Mouse (Mus musculus) MEL (cell line): ENCODE data around the gene Dclre1c. TPM values are rescaled to one million over a fixed set of nuclear protein-coding genes. Genes with fewer than 3 reads are reported as not detected.
A peak's percentile ranks its signal among the peaks of the same experiment; 100 is the strongest.

Experiments used
- DNase-seq: peaks from one replicate; pipeline ENCODE4 v3.0.0; 2011; ENCODE audit warnings: low read depth, low spot score
- H3K27ac ChIP-seq: 2 replicates; pipeline ENCODE4 v1.5.1; 2012; ENCODE audit warnings: low read depth, mild to moderate bottlenecking, control low read depth, low read length, moderate library complexity; ENCODE audit not compliant: control insufficient read depth
- H3K27me3 ChIP-seq, 2 experiments: fragments of 150-350 bp in 1 of 2; sonication (generic) in 1 of 2; 2 replicates each; pipeline ENCODE4 v1.6.1; 2012; ENCODE audit warnings: low read length in 2 of 2, mild to moderate bottlenecking in 2 of 2, improper control_type of control experiment in 1 of 2, moderate library complexity in 1 of 2; ENCODE audit not compliant: insufficient read depth in 2 of 2, control insufficient read depth in 1 of 2
- H3K36me3 ChIP-seq, 2 experiments: 2 replicates each; pipeline ENCODE4 v1.6.1; 2012 to 2014; ENCODE audit warnings: low read length in 2 of 2, improper control_type of control experiment in 1 of 2, inconsistent platforms in 1 of 2, mild to moderate bottlenecking in 1 of 2; ENCODE audit not compliant: insufficient read depth in 2 of 2, control insufficient read depth in 1 of 2
- H3K4me1 ChIP-seq, 2 experiments: fragments of 150-350 bp in 1 of 2; sonication (generic) in 1 of 2; 2 replicates each; pipeline ENCODE4 v1.6.1; 2012; ENCODE audit warnings: low read length in 2 of 2, improper control_type of control experiment in 1 of 2, mild to moderate bottlenecking in 1 of 2; ENCODE audit not compliant: insufficient read depth in 2 of 2, control insufficient read depth in 1 of 2
- H3K4me3 ChIP-seq, 2 experiments: fragments of 150-350 bp in 1 of 2; sonication (generic) in 1 of 2; 2 replicates each; pipeline ENCODE4 v1.5.1; 2012; ENCODE audit warnings: low read depth in 2 of 2, low read length in 2 of 2, mild to moderate bottlenecking in 2 of 2, moderate library complexity in 2 of 2, control low read depth in 1 of 2, improper control_type of control experiment in 1 of 2; ENCODE audit not compliant: control insufficient read depth in 1 of 2, insufficient read depth in 1 of 2
- H3K79me2 ChIP-seq: 2 replicates; pipeline ENCODE4 v1.6.1; 2012; ENCODE audit warnings: mild to moderate bottlenecking, low read length, moderate library complexity; ENCODE audit not compliant: control insufficient read depth, poor library complexity, insufficient read depth
- H3K9ac ChIP-seq: 2 replicates; pipeline ENCODE4 v1.6.1; 2012; ENCODE audit warnings: low read depth, mild to moderate bottlenecking, control low read depth, low read length, moderate library complexity; ENCODE audit not compliant: control insufficient read depth, poor library complexity, severe bottlenecking
- H3K9me3 ChIP-seq: fragments of 150-350 bp; sonication (generic); replicated peaks from 2 replicates; pipeline ENCODE4 v1.6.1; 2012; ENCODE audit warnings: mild to moderate bottlenecking, low read length, improper control_type of control experiment, moderate library complexity; ENCODE audit not compliant: insufficient read depth
- BHLHE40 ChIP-seq: IDR thresholded peaks from 2 replicates; pipeline ENCODE4 v1.6.1; 2012; ENCODE audit warnings: low read depth, mild to moderate bottlenecking, inconsistent platforms, low read length, improper control_type of control experiment, borderline replicate concordance
- CHD1 ChIP-seq: IDR thresholded peaks from 2 replicates; pipeline ENCODE4 v1.6.1; 2012; ENCODE audit warnings: low read depth, mild to moderate bottlenecking, inconsistent platforms, low read length, improper control_type of control experiment
- CHD2 ChIP-seq: IDR thresholded peaks from 2 replicates; pipeline ENCODE4 v1.6.1; 2011; ENCODE audit warnings: low read length, improper control_type of control experiment
- EP300 ChIP-seq, 2 experiments: IDR thresholded peaks; 2 replicates each; pipeline ENCODE4 v1.6.1; 2011; ENCODE audit warnings: improper control_type of control experiment in 2 of 2, low read length in 2 of 2, low read depth in 1 of 2, mild to moderate bottlenecking in 1 of 2
- ETS1 ChIP-seq: IDR thresholded peaks from 2 replicates; pipeline ENCODE4 v1.6.1; 2012; ENCODE audit warnings: low read depth, mild to moderate bottlenecking, inconsistent platforms, low read length, improper control_type of control experiment, moderate library complexity
- GATA1 ChIP-seq: IDR thresholded peaks from 2 replicates; pipeline ENCODE4 v1.6.1; 2011; ENCODE audit warnings: low read depth, low read length, improper control_type of control experiment
- HCFC1 ChIP-seq: IDR thresholded peaks from 2 replicates; pipeline ENCODE4 v1.6.1; 2012; ENCODE audit warnings: low read depth, mild to moderate bottlenecking, inconsistent platforms, low read length, improper control_type of control experiment, moderate library complexity
- JUND ChIP-seq: IDR thresholded peaks from 2 replicates; pipeline ENCODE4 v1.6.1; 2011; ENCODE audit warnings: low read depth, mild to moderate bottlenecking, improper control_type of control experiment, low read length
- NRF1 ChIP-seq: IDR thresholded peaks from 2 replicates; pipeline ENCODE4 v1.6.1; 2014; ENCODE audit warnings: low read depth, mild to moderate bottlenecking, inconsistent platforms, low read length, improper control_type of control experiment, moderate library complexity; ENCODE audit not compliant: poor library complexity, insufficient read depth, severe bottlenecking
- POLR2AphosphoS5 ChIP-seq: IDR thresholded peaks from 2 replicates; pipeline ENCODE4 v1.6.1; 2012; ENCODE audit warnings: low read depth, borderline replicate concordance, mild to moderate bottlenecking, inconsistent platforms, low read length, moderate library complexity, mixed read lengths
- TCF12 ChIP-seq: IDR thresholded peaks from 2 replicates; pipeline ENCODE4 v1.6.1; 2014; ENCODE audit warnings: low read depth, mild to moderate bottlenecking, inconsistent platforms, low read length, improper control_type of control experiment, moderate library complexity
- UBTF ChIP-seq: IDR thresholded peaks from 2 replicates; pipeline ENCODE4 v1.6.1; 2012; ENCODE audit warnings: low read depth, mild to moderate bottlenecking, inconsistent platforms, low read length, improper control_type of control experiment, moderate library complexity, borderline replicate concordance; ENCODE audit not compliant: insufficient read depth
- USF2 ChIP-seq, 2 experiments: IDR thresholded peaks; 2 replicates each; pipeline ENCODE4 v1.6.1; 2011 to 2012; ENCODE audit warnings: improper control_type of control experiment in 2 of 2, low read length in 2 of 2, borderline replicate concordance in 1 of 2, inconsistent platforms in 1 of 2, low read depth in 1 of 2, mild to moderate bottlenecking in 1 of 2; ENCODE audit not compliant: insufficient read depth in 1 of 2
- ZMIZ1 ChIP-seq: IDR thresholded peaks from 2 replicates; pipeline ENCODE4 v1.6.1; 2012; ENCODE audit warnings: low read depth, mild to moderate bottlenecking, inconsistent platforms, low read length, improper control_type of control experiment, moderate library complexity
- polyA plus RNA-seq, 2 experiments: library from polyadenylated mRNA; stranded (reverse) in 1 of 2; unstranded in 1 of 2; fragments of >175 nt in 1 of 2; fragments of >200 nt in 1 of 2; gene quantifications; 2 replicates each; pipeline versions ENCODE4 v1.2.1 to v1.2.4; 2012; ENCODE audit warnings: low replicate concordance in 2 of 2, low read depth in 1 of 2; ENCODE audit not compliant: insufficient read length in 2 of 2, insufficient read depth in 1 of 2, missing spikeins in 1 of 2
- total RNA-seq: library from RNA; depleted of rRNA; stranded (reverse); fragments of 300-350 nt; gene quantifications from 2 replicates; pipeline ENCODE4 v1.2.3, GENCODE M21; 2012

Gene Dclre1c
- total and polyA plus RNA-seq, 3 experiments: 7.5 to 162 (median 13.8) TPM

DNA sequence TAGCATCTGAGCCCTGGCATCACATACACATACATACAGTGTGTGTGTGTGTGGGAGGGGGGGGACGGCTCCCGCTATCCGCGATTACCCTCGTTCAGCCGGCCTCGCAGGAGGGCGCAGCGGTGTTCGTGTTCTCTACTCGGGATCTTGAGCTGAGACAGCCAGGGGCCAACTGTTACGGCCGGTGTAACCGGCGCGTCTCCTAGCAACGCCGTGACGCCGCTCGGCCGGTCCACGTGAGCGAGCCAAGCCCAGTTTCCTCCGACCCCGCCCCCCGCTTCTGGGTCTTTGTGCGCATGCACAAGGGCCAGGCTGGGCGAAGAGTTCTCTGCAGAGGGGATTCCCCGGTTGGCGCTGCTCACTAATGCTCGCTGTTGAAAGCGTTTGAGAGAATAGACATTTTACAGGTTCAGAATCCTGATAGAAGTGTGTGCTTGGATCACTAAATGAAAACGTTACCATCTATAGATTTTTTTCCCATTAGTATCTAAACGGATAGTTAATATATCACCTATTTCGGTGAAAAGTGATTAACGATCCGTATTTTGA is 5.0 kb upstream of the Dclre1c start (continued):
- TF ChIP-seq POLR2AphosphoS5 (no peak), ZMIZ1 (0 out of 2 replicates have a peak, but pooled peaks have one; percentile 48), BHLHE40 (peak; percentile 87)
- TF ChIP-seq, all 39 proteins: peak for 17

DNA sequence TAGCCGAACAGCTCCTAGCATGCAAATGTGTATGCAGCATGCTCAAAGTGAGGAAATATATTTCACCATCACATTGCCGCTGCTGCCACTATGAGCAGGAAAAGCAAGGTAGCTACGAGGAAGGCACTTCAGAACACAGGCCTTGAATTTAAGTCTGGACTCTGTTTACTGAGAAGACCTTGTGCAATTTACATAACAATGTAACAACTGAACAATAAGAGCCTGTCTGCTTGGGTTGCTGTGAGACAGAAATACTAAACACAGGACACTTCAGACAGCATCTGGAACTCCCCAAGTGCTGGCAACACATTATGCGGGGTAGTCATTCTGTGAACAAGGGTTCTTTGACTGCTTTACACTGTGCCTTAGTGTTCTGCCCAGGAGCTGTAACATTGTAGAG is 3.8 kb upstream of the Dclre1c start:
- Histone ChIP-seq H3K27me3 (no peaks in the 10 kb centered on the region), H3K79me2 (peaks cover 7% of the 10 kb centered on the region), H3K9me3 (no peaks in the 10 kb centered on the region), H3K27ac (no peak overlapping the region), H3K9ac (no peak overlapping the region), H3K4me3 (no peak overlapping the region), H3K36me3 (peaks cover 0 to 12% of the 10 kb centered on the region in 2 experiments; a peak in 2 of 4 replicates), H3K4me1 (peaks cover 2 to 14% of the 10 kb centered on the region in 2 experiments; a peak in 3 of 4 replicates)
- TF ChIP-seq HCFC1: no peak
- no peak for TF ChIP-seq TCF12
- no peak for DNase-seq

DNA sequence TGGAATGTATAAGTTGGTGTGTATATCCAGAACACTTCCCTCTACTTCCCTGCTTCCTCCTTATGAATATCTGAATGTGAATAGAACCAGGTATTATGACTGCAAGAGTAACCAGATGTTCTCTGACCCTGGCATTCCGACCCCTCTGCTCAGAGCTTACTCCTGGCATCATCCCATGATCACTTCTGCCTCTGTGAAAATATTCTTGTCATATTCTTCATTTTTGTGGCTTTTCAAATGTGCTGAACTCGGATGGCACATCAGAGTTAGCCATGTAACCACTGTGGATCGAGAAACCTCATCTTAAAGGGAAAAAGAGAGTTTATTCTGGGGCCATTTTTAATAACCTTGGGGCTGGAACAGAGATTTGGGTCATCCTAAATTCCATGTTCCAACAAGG is 1.4 kb upstream of the Dclre1c start, which contains the start of gene Meig1:
Gene Meig1, minus strand, starts transcription at position 101 of the 400 bp plus-strand sequence.
- Histone ChIP-seq H3K4me1 (peaks cover 2 to 14% of the 10 kb centered on the region in 2 experiments; a peak in 3 of 4 replicates), H3K79me2 (peaks cover 7% of the 10 kb centered on the region), H3K4me3 (peak within 1 kb of the TSS; percentile 46 to 58), H3K27ac (peak within 1 kb of the TSS; percentile 19), H3K9me3 (no peaks in the 10 kb centered on the region), H3K36me3 (peaks cover 0 to 14% of the 10 kb centered on the region in 2 experiments; a peak in 2 of 4 replicates), H3K9ac (peak within 1 kb of the TSS; percentile 42), H3K27me3 (no peaks in the 10 kb centered on the region)
- no peak for DNase-seq
- TF ChIP-seq ETS1 (no peak), CHD1 (no peak), CHD2 (no peak), USF2 (IDR thresholded peaks at IDR 0.05; ENCODE audit: borderline replicate concordance in 1 of 2, insufficient read depth in 1 of 2, low read depth in 1 of 2, low read length in 2 of 2) (no peak), EP300 (IDR thresholded peaks at IDR 0.05; ENCODE audit: low read depth in 1 of 2, low read length in 2 of 2) (no peak), UBTF (no peak), JUND (no peak), NRF1 (no peak), GATA1 (no peak)
